Mouse (Mus musculus): ENCODE data around the gene Tbx1. TPM values are rescaled to one million over a fixed set of nuclear protein-coding genes. Genes with fewer than 3 reads are reported as not detected.

Tbx1 gene
- polyA plus RNA-seq, 1 experiment from 2014 or later: 15.8 TPM

- H3K4me3 ChIP-seq (ENCODE audit: low read depth, low read length): no peak overlapping the region
- no peak overlapping the region for H3K9ac ChIP-seq
- H3K4me1 ChIP-seq (ENCODE audit: insufficient read depth): 0 out of 2 replicates have a peak, but pooled peaks cover 5% of the 10 kb centered on the region
- TF ChIP-seq CTCF (IDR thresholded peaks at IDR 0.05; ENCODE audit: low read depth): no peak
- no peak overlapping the region for H3K27ac ChIP-seq (ENCODE audit: low read depth)
- no peak overlapping the region for H3K4me2 ChIP-seq
- peaks cover 35% of the 10 kb centered on the region for H3K27me3 ChIP-seq (ENCODE audit: insufficient read depth, low read length)
- ATAC-seq (ENCODE audit: insufficient read depth) (no peak), DNase-seq (no peak)
- no peaks in the 10 kb centered on the region; the same call in 1 of the 2 replicates for H3K36me3 ChIP-seq (ENCODE audit: insufficient read depth)
- WGBS: 22% methylated on average over 5 of the region's 5 CpGs
- H3K9me3 ChIP-seq (ENCODE audit: low read depth, low read length): no peaks in the 10 kb centered on the region
These were observed 12.8 kb downstream of the Tbx1 start for GRCm38 (mm10) chr16:18577599-18578160.

- no peak for DNase-seq
- Histone ChIP-seq H3K4me2 (no peak overlapping the region), H3K9me3 (ENCODE audit: low read depth, low read length) (no peaks in the 10 kb centered on the region), H3K9ac (no peak overlapping the region), H3K4me1 (ENCODE audit: insufficient read depth) (0 out of 2 replicates have a peak, but pooled peaks cover 4% of the 10 kb centered on the region), H3K27ac (ENCODE audit: low read depth) (no peak overlapping the region), H3K36me3 (ENCODE audit: insufficient read depth) (no peaks in the 10 kb centered on the region; the same call in 1 of the 2 replicates), H3K27me3 (ENCODE audit: insufficient read depth, low read length) (peaks cover 29% of the 10 kb centered on the region), H3K4me3 (ENCODE audit: low read depth, low read length) (no peak overlapping the region)
- ATAC-seq (ENCODE audit: insufficient read depth): no peak
- 26% methylated on average over 3 of the region's 3 CpGs for WGBS
- no peak for TF ChIP-seq CTCF (IDR thresholded peaks at IDR 0.05; ENCODE audit: low read depth)
These were observed 13.4 kb downstream of the Tbx1 start for GRCm38 (mm10) chr16:18577071-18577470.

- ATAC-seq (ENCODE audit: insufficient read depth): peak; percentile 46
- no peak for TF ChIP-seq CTCF (IDR thresholded peaks at IDR 0.05; ENCODE audit: low read depth)
These were observed 16.3 kb downstream of the Tbx1 start for GRCm38 (mm10) chr16:18574196-18574595.

GRCm38 (mm10) chr16:18568599-18568998, 21.9 kb downstream of the Tbx1 start:
- no peaks in the 10 kb centered on the region for H3K4me1 ChIP-seq (ENCODE audit: insufficient read depth)
- ATAC-seq (ENCODE audit: insufficient read depth): no peak
- WGBS: 63% methylated on average over 7 of the region's 7 CpGs
- no peak overlapping the region for H3K27ac ChIP-seq (ENCODE audit: low read depth)
- DNase-seq: no peak
- H3K9ac ChIP-seq: no peak overlapping the region
- H3K36me3 ChIP-seq (ENCODE audit: insufficient read depth): no peaks in the 10 kb centered on the region
- H3K27me3 ChIP-seq (ENCODE audit: insufficient read depth, low read length): no peaks in the 10 kb centered on the region
- H3K4me2 ChIP-seq: no peak overlapping the region
- H3K4me3 ChIP-seq (ENCODE audit: low read depth, low read length): no peak overlapping the region
- no peak for TF ChIP-seq CTCF (IDR thresholded peaks at IDR 0.05; ENCODE audit: low read depth)
- no peaks in the 10 kb centered on the region for H3K9me3 ChIP-seq (ENCODE audit: low read depth, low read length)

More at GRCm38 (mm10) chr16:18574196-18574595, 16.3 kb downstream of the Tbx1 start:
- WGBS: 59% methylated on average over 8 of the region's 8 CpGs
- H3K36me3 ChIP-seq (ENCODE audit: insufficient read depth): no peaks in the 10 kb centered on the region
- no peak overlapping the region for H3K27ac ChIP-seq (ENCODE audit: low read depth)
- H3K27me3 ChIP-seq (ENCODE audit: insufficient read depth, low read length): peaks cover under 1% of the 10 kb centered on the region; the same call in 1 of the 2 replicates
- no peak overlapping the region for H3K9ac ChIP-seq
- H3K4me3 ChIP-seq (ENCODE audit: low read depth, low read length): no peak overlapping the region
- no peaks in the 10 kb centered on the region for H3K9me3 ChIP-seq (ENCODE audit: low read depth, low read length)
- no peak for DNase-seq
- H3K4me1 ChIP-seq (ENCODE audit: insufficient read depth): no peaks in the 10 kb centered on the region
- no peak overlapping the region for H3K4me2 ChIP-seq

GRCm38 (mm10) chr16:18564472-18564871, 26.0 kb downstream of the Tbx1 start:
- H3K9me3 ChIP-seq (ENCODE audit: low read depth, low read length): no peaks in the 10 kb centered on the region
- no peak overlapping the region for H3K9ac ChIP-seq
- H3K4me3 ChIP-seq (ENCODE audit: low read depth, low read length): no peak overlapping the region
- no peaks in the 10 kb centered on the region for H3K4me1 ChIP-seq (ENCODE audit: insufficient read depth)
- H3K27ac ChIP-seq (ENCODE audit: low read depth): no peak overlapping the region
- no peaks in the 10 kb centered on the region for H3K27me3 ChIP-seq (ENCODE audit: insufficient read depth, low read length)
- no peak for DNase-seq
- no peak overlapping the region for H3K4me2 ChIP-seq
- no peaks in the 10 kb centered on the region for H3K36me3 ChIP-seq (ENCODE audit: insufficient read depth)
- 74% methylated on average over 2 of the region's 2 CpGs for WGBS
- no peak for TF ChIP-seq CTCF (IDR thresholded peaks at IDR 0.05; ENCODE audit: low read depth)
- ATAC-seq (ENCODE audit: insufficient read depth): no peak

GRCm38 (mm10) chr16:18556461-18556860, 34.0 kb downstream of the Tbx1 start:
- no peaks in the 10 kb centered on the region for H3K27me3 ChIP-seq (ENCODE audit: insufficient read depth, low read length)
- no peaks in the 10 kb centered on the region for H3K9me3 ChIP-seq (ENCODE audit: low read depth, low read length)
- H3K36me3 ChIP-seq (ENCODE audit: insufficient read depth): no peaks in the 10 kb centered on the region
- H3K4me2 ChIP-seq: no peak overlapping the region
- no peak for TF ChIP-seq CTCF (IDR thresholded peaks at IDR 0.05; ENCODE audit: low read depth)
- ATAC-seq (ENCODE audit: insufficient read depth): no peak
- H3K27ac ChIP-seq (ENCODE audit: low read depth): no peak overlapping the region
- no peaks in the 10 kb centered on the region for H3K4me1 ChIP-seq (ENCODE audit: insufficient read depth)
- H3K9ac ChIP-seq: no peak overlapping the region
- 65% methylated on average over 3 of the region's 3 CpGs for WGBS
- no peak for DNase-seq
- no peak overlapping the region for H3K4me3 ChIP-seq (ENCODE audit: low read depth, low read length)

- no peaks in the 10 kb centered on the region for H3K36me3 ChIP-seq (ENCODE audit: insufficient read depth)
- no peak; the same call in 1 of the 2 replicates for ATAC-seq (ENCODE audit: insufficient read depth)
- H3K9ac ChIP-seq: no peak overlapping the region
- 36% methylated on average over 17 of the region's 17 CpGs for WGBS
- no peak overlapping the region for H3K27ac ChIP-seq (ENCODE audit: low read depth)
- H3K4me3 ChIP-seq (ENCODE audit: low read depth, low read length): no peak overlapping the region
- H3K9me3 ChIP-seq (ENCODE audit: low read depth, low read length): no peaks in the 10 kb centered on the region
- 0 out of 2 replicates have a peak, but pooled peaks have one; percentile 6 for TF ChIP-seq CTCF (IDR thresholded peaks at IDR 0.05; ENCODE audit: low read depth)
- H3K4me2 ChIP-seq: no peak overlapping the region
- H3K27me3 ChIP-seq (ENCODE audit: insufficient read depth, low read length): no peaks in the 10 kb centered on the region
- H3K4me1 ChIP-seq (ENCODE audit: insufficient read depth): no peaks in the 10 kb centered on the region
- DNase-seq: peak; percentile 54
These were observed 35.1 kb downstream of the Tbx1 start for GRCm38 (mm10) chr16:18555235-18555935.
